Mouse (Mus musculus): ENCODE data around the gene Olfr1202. TPM values are rescaled to one million over a fixed set of nuclear protein-coding genes. Genes with fewer than 3 reads are reported as not detected.

The Olfr1202 gene
- polyA plus RNA-seq, 1 experiment: not detected

- Histone ChIP-seq H3K4me3 (no peak within 1 kb of the TSS), H3K4me2 (ENCODE audit: low read depth) (no peak within 1 kb of the TSS), H3K36me3 (ENCODE audit: control insufficient read depth, insufficient read depth) (no peaks in the 10 kb centered on the region), H3K79me2 (ENCODE audit: control insufficient read depth, insufficient read depth) (no peaks in the 10 kb centered on the region), H3K27me3 (ENCODE audit: control insufficient read depth, insufficient read depth, insufficient read length) (no peaks in the 10 kb centered on the region), H3ac (ENCODE audit: control insufficient read depth, insufficient read length) (no peak within 1 kb of the TSS)
- TF ChIP-seq MAX (IDR thresholded peaks at IDR 0.05; ENCODE audit: low read depth) (no peak), TCF3 (IDR thresholded peaks at IDR 0.05; ENCODE audit: insufficient read length, low read depth) (no peak), USF1 (IDR thresholded peaks at IDR 0.05; ENCODE audit: low read depth) (no peak), MYOG (IDR thresholded peaks at IDR 0.05; ENCODE audit: control insufficient read depth in 1 of 3, insufficient read depth in 1 of 3, insufficient read length in 2 of 3, low read depth in 2 of 3) (no peak), CEBPB (IDR thresholded peaks at IDR 0.05; ENCODE audit: insufficient read depth, poor library complexity, severe bottlenecking) (no peak), SRF (IDR thresholded peaks at IDR 0.05; ENCODE audit: control insufficient read depth, insufficient read length, low read depth) (no peak), POLR2A (IDR thresholded peaks at IDR 0.05; ENCODE audit: insufficient read length, low read depth) (no peak), TCF12 (IDR thresholded peaks at IDR 0.05; ENCODE audit: insufficient read depth, poor library complexity, severe bottlenecking) (no peak), E2F4 (IDR thresholded peaks at IDR 0.05; ENCODE audit: insufficient read depth) (no peak), MYOD1 (IDR thresholded peaks at IDR 0.05; ENCODE audit: control insufficient read depth in 1 of 3, insufficient read length in 2 of 3, low read depth in 2 of 3) (no peak), REST (IDR thresholded peaks at IDR 0.05; ENCODE audit: insufficient read depth, insufficient read length) (no peak), POLR2AphosphoS2 (IDR thresholded peaks at IDR 0.05; ENCODE audit: insufficient read length, low read depth) (no peak)
These were observed 34.7 kb downstream of the Olfr1202 start, which contains the start of gene Olfr1204 for GRCm38 (mm10) chr2:88848992-88849391. TSS of gene Olfr1204 (plus strand) at chr2:88849292.

- Histone ChIP-seq H3K4me2 (ENCODE audit: low read depth) (no peak within 1 kb of the TSS), H3K36me3 (ENCODE audit: control insufficient read depth, insufficient read depth) (no peaks in the 10 kb centered on the region), H3K79me2 (ENCODE audit: control insufficient read depth, insufficient read depth) (no peaks in the 10 kb centered on the region), H3ac (ENCODE audit: control insufficient read depth, insufficient read length) (no peak within 1 kb of the TSS), H3K27me3 (ENCODE audit: control insufficient read depth, insufficient read depth, insufficient read length) (no peaks in the 10 kb centered on the region), H3K4me3 (no peak within 1 kb of the TSS)
- TF ChIP-seq MYOG (IDR thresholded peaks at IDR 0.05; ENCODE audit: control insufficient read depth in 1 of 3, insufficient read depth in 1 of 3, insufficient read length in 2 of 3, low read depth in 2 of 3) (no peak), SRF (IDR thresholded peaks at IDR 0.05; ENCODE audit: control insufficient read depth, insufficient read length, low read depth) (no peak), MAX (IDR thresholded peaks at IDR 0.05; ENCODE audit: low read depth) (no peak), POLR2AphosphoS2 (IDR thresholded peaks at IDR 0.05; ENCODE audit: insufficient read length, low read depth) (no peak), E2F4 (IDR thresholded peaks at IDR 0.05; ENCODE audit: insufficient read depth) (no peak), POLR2A (IDR thresholded peaks at IDR 0.05; ENCODE audit: insufficient read length, low read depth) (no peak), USF1 (IDR thresholded peaks at IDR 0.05; ENCODE audit: low read depth) (no peak), REST (IDR thresholded peaks at IDR 0.05; ENCODE audit: insufficient read depth, insufficient read length) (no peak), MYOD1 (IDR thresholded peaks at IDR 0.05; ENCODE audit: control insufficient read depth in 1 of 3, insufficient read length in 2 of 3, low read depth in 2 of 3) (no peak), CEBPB (IDR thresholded peaks at IDR 0.05; ENCODE audit: insufficient read depth, poor library complexity, severe bottlenecking) (no peak), TCF12 (IDR thresholded peaks at IDR 0.05; ENCODE audit: insufficient read depth, poor library complexity, severe bottlenecking) (no peak), TCF3 (IDR thresholded peaks at IDR 0.05; ENCODE audit: insufficient read length, low read depth) (no peak)
These were observed 48.6 kb downstream of the Olfr1202 start, which contains the start of gene Olfr1206 for GRCm38 (mm10) chr2:88862931-88863330. TSS of gene Olfr1206 (plus strand) at chr2:88863231.

Other genes starting within 250 kb of the Olfr1202 start
- not detected for gene Olfr1189, start 228.0 kb upstream of the Olfr1202 start, polyA plus RNA-seq (2012; fragmentation: generic; extraction: Trizol)
- not detected for gene Olfr1191-ps1, start 174.0 kb upstream of the Olfr1202 start, polyA plus RNA-seq (2012; fragmentation: generic; extraction: Trizol)
- gene Olfr1192-ps1, start 166.0 kb upstream of the Olfr1202 start, polyA plus RNA-seq (2012; fragmentation: generic; extraction: Trizol): not detected
- gene Olfr1193, start 138.9 kb upstream of the Olfr1202 start, polyA plus RNA-seq (2012; fragmentation: generic; extraction: Trizol): not detected
- gene Olfr1195, start 125.3 kb upstream of the Olfr1202 start, polyA plus RNA-seq (2012; fragmentation: generic; extraction: Trizol): not detected
- not detected for gene Olfr1196, start 109.9 kb upstream of the Olfr1202 start, polyA plus RNA-seq (2012; fragmentation: generic; extraction: Trizol)
- not detected for gene Olfr1197, start 82.1 kb upstream of the Olfr1202 start, polyA plus RNA-seq (2012; fragmentation: generic; extraction: Trizol)
- not detected for gene Olfr1198, start 63.1 kb upstream of the Olfr1202 start, polyA plus RNA-seq (2012; fragmentation: generic; extraction: Trizol)
- gene Olfr1199, start 54.0 kb upstream of the Olfr1202 start, polyA plus RNA-seq (2012; fragmentation: generic; extraction: Trizol): not detected
- gene Olfr1200, start 44.0 kb upstream of the Olfr1202 start, polyA plus RNA-seq (2012; fragmentation: generic; extraction: Trizol): not detected
- gene Olfr1201, start 21.5 kb upstream of the Olfr1202 start, polyA plus RNA-seq (2012; fragmentation: generic; extraction: Trizol): not detected
- not detected for gene Olfr1205, start 15.2 kb downstream of the Olfr1202 start, polyA plus RNA-seq (2012; fragmentation: generic; extraction: Trizol)
- not detected for gene Olfr1204, start 34.8 kb downstream of the Olfr1202 start, polyA plus RNA-seq (2012; fragmentation: generic; extraction: Trizol)
- not detected for gene Olfr1206, start 48.7 kb downstream of the Olfr1202 start, polyA plus RNA-seq (2012; fragmentation: generic; extraction: Trizol)
- gene Olfr1208, start 87.8 kb downstream of the Olfr1202 start, polyA plus RNA-seq (2012; fragmentation: generic; extraction: Trizol): not detected
- gene Olfr1209, start 100.7 kb downstream of the Olfr1202 start, polyA plus RNA-seq (2012; fragmentation: generic; extraction: Trizol): not detected
- not detected for gene Olfr1211, start 123.6 kb downstream of the Olfr1202 start, polyA plus RNA-seq (2012; fragmentation: generic; extraction: Trizol)
- gene Olfr1212, start 139.5 kb downstream of the Olfr1202 start, polyA plus RNA-seq (2012; fragmentation: generic; extraction: Trizol): not detected
- gene Gm13762, start 165.8 kb downstream of the Olfr1202 start, polyA plus RNA-seq (2012; fragmentation: generic; extraction: Trizol): not detected
- not detected for gene Olfr1214, start 178.2 kb downstream of the Olfr1202 start, polyA plus RNA-seq (2012; fragmentation: generic; extraction: Trizol)
- gene Olfr1215, start 192.5 kb downstream of the Olfr1202 start, polyA plus RNA-seq (2012; fragmentation: generic; extraction: Trizol): not detected
- gene Olfr1216, start 203.8 kb downstream of the Olfr1202 start, polyA plus RNA-seq (2012; fragmentation: generic; extraction: Trizol): not detected
- not detected for gene Olfr1217, start 217.6 kb downstream of the Olfr1202 start, polyA plus RNA-seq (2012; fragmentation: generic; extraction: Trizol)
- not detected for gene Olfr1218, start 246.7 kb downstream of the Olfr1202 start, polyA plus RNA-seq (2012; fragmentation: generic; extraction: Trizol)